Mouse (Mus musculus): Measurements from ENCODE around the gene Gm17654.
"Not testable (repeated sequence)": the region's sequence is repeated elsewhere in the genome, so short reads cannot be mapped to it uniquely, and the experiment has no call there.

Gene Gm17654

DNA sequence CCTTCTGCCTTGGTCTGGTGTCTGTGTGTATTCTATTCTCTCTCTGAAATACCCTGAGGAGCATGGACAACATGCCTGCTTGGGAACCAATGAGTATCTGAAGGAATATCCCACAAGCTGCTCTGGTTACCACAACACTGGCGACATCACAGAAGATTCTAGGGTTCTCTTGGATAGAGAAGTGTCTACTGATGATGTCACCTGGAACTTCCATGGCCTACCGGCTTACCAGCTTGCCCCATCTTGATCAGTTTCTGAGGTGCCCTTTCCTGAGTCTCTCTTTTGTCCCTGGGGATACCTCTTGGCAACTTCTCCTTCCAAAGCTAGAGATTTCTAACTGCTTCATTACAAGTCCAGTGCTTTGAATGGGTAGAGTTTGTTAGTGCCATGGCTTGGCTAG, at the start of gene Gm17654:
Gene Gm17654, minus strand, starts transcription at position 101 of the 400 bp plus-strand sequence.
- DNase-seq (ENCODE audit: low read depth, low spot score): not testable (repeated sequence)

DNA sequence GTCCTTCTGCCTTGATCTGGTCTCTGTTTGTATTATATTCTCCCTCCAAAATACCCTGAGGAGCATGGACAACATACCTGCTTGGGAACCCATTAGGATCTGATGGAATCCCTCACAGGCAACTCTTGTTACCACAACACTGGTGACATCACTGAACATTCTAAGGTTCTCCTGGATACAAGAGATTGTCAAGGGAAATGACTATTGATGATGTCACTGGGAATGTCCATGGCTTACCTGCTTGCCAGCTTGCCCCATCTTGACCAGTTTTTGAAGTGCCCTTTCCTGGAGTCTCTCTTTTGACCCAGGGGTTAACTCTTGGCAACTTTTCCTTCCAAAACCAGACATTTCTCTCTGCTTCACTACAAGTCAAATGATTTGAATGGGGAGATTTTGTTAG, 29.0 kb upstream of the Gm17654 start, which contains the start of gene Gm10375:
Gene Gm10375, minus strand, starts transcription at position 101 of the 400 bp plus-strand sequence.
- not testable (repeated sequence) for DNase-seq (ENCODE audit: low read depth, low spot score)

DNA sequence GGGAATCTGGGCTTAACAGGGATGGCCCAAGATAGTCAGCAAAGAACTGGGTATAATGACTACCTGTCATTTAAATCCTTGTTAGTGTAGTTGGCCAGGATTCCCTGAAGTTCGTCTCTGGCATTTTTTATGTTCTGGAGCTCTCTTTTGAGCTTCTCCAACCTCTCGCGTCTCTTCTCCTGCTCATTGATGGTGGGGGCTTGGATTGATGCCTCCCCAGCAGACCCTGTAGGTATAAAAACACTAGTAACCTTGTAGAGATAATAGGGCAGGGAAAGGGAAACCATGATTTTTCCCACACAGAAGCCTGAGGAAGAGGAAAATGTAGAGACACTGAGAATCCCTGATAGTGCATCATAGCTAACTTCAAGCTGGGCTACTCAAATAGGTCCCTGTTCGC, 977 bp downstream of the Gm17654 start:
- not testable (repeated sequence) for DNase-seq (ENCODE audit: low read depth, low spot score)

DNA sequence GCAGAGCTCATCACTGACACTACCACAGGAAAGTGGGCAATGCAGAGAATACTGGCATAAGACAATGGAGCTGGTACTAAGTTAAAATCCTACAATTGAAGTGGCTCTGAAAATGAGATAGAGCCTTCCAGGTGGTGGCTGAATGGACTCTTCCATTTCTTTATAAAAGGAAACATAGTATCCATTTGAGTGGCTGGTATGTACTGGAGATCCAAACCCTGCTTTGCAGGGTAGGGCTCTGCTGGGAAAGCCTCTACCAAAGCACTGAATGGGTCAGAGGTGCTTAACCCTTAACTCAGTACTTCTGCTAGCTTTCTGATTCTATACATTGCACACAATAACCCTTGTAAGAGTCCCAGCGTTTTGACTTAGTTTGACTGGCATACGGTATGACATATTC, 26.7 kb downstream of the Gm17654 start:
- not testable (repeated sequence) for DNase-seq (ENCODE audit: low read depth, low spot score)

DNA sequence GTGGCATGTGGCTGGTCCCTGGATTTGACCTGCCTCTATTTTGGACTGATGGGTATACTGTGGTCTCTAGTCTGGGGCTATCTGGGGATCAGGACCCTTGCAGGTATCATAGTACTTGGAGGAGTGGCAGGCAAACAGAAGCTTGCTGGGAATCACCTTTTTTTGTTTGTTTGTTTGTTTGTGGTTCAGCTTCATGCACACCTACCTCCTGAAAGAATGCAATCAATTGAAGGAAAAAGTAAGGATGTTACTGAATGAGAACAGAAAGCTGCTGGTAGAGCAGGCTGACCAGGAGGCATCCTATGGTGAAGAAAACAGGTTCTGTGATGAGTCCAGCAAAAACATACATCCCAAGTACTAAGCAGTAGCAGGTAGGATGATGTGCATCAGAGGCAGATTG, 32.7 kb downstream of the Gm17654 start:
- DNase-seq (ENCODE audit: low read depth, low spot score): not testable (repeated sequence)

DNA sequence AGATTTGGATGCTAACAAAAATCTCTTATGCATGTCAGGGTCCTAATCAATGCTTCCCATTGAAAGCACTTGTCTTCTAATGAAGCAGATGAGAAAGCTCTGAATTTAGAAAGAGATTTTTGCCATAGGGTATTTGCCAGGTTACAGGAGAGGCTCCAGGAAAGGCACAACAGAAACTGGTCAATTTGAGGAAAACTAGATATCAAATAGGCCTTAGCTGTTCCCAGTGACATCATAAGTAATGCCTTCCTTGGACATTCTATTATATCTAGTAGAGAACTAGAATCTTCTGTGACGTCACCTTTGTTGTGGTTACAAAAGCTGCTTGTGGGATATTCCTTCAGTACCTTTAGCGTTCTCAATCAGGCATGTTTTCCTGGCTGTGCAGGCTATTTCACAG, 35.7 kb downstream of the Gm17654 start, which contains the start of gene Gm5799:
Gene Gm5799, plus strand, starts transcription at position 301 of the 400 bp plus-strand sequence.
- not testable (repeated sequence) for DNase-seq (ENCODE audit: low read depth, low spot score)

DNA sequence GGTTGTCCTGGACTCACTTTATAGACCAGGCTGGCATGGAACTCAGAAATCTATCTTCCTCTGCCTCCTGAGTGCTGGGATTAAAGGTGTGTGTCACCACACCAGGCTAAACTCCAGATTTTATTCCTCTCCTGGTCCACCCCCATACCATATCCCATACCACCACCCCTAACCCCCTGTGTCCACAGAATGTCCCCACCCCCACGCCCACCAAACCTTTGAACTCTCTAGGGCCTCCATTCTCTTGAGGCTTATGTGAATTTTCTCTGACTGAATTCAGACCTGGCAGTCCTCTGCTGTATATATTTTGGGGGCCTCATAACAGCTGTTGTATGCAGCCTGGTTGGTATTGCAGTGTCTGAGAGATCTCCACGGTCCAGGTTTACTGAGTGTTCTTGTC, 40.8 kb downstream of the Gm17654 start:
- DNase-seq (ENCODE audit: low read depth, low spot score): not testable (repeated sequence)

DNA sequence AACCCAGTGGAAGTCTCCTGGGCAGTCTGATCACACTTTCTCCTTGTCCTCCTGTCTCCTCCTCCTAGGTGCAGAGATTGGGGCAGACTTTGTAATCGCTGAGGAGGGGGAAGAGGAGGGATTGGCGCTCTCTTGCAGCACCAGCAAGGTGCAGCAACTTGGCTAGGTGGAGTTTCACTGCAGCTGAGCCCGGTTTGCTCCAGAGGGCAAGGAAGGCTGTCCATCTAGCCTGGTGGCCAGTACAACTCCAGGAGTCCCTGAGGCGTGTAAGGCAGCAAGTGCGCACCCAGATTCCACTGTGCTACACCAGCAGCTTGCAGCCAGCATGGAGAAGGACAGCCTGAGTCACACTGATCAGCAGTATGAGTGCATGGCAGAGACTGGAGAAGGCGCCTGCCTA, 46.6 kb downstream of the Gm17654 start:
- DNase-seq (ENCODE audit: low read depth, low spot score): not testable (repeated sequence)

DNA sequence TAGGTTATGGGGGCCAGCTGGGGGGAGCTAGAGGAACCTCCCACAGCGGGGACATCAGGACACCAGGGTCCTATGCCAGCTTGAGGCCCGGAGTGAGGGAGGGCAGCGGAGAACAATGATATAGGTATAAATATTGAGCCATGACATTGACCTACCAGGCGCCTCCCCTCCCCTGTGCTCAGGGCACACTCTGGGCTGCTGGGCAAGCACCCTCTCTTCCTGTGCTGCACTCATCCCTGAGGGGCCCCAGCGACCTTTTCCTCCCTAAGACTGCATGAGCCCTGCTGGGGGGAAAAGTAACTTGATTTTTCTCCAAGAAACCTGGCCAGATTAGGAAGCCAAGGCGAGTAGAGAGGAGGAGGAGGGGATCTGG, 46.9 kb downstream of the Gm17654 start:
- DNase-seq (ENCODE audit: low read depth, low spot score): not testable (repeated sequence)

DNA sequence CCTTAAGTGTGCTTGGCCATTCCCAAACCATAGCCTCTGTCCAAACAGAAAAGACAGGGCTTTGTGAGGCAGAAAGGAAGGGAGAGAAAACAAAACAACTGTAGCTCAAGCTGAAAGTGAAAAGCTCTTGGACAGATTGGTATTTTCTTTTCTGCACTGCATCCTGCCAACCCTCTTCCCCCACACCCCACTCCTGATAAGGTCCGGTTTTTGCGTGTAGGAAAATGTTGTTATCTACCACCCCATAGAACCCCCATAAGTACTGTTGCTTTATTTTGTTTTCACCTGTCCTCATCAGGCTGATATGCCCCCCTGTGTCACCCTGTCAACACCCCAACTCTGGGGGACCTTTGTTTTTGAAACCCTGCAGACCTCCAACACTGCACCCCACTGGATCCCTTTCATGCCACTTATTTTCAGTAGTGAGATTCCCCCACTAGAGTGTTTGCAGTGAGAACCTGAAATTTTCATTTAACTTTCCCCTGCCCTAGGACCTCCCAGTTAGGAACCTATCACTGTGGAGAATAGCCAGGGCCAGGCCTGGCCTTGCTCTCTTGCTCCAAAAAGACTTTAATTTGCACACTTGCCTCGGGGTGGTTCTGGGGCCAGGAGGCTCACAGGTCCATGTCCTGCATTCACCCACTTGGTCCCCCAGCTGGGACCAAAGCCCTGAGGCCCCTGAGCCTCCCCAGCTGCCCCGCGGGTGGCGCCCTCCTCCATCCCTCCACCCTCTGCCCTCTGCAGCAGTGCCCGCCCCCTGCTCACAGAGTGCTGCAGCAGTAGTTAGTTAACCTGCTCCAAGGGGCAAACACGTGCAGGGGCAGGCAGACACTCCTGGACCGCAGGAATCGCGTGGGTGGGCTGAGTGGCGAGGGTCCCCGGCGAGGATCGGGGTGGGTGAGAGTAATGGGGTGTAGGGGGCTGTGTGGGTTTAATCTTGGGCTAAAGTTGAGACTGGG, 47.6 kb downstream of the Gm17654 start:
- not testable (repeated sequence) for DNase-seq (ENCODE audit: low read depth, low spot score)
